Mouse (Mus musculus): ENCODE results near the gene Gm20388. TPM values are rescaled to one million over a fixed set of nuclear protein-coding genes. Genes with fewer than 3 reads are reported as not detected.
"Not testable (repeated sequence)": the region's sequence is repeated elsewhere in the genome, so short reads cannot be mapped to it uniquely, and the experiment has no call there.

Gene Gm20388
- polyA plus RNA-seq, 1 experiment from 2014 or later, result 5.5 TPM

DNA sequence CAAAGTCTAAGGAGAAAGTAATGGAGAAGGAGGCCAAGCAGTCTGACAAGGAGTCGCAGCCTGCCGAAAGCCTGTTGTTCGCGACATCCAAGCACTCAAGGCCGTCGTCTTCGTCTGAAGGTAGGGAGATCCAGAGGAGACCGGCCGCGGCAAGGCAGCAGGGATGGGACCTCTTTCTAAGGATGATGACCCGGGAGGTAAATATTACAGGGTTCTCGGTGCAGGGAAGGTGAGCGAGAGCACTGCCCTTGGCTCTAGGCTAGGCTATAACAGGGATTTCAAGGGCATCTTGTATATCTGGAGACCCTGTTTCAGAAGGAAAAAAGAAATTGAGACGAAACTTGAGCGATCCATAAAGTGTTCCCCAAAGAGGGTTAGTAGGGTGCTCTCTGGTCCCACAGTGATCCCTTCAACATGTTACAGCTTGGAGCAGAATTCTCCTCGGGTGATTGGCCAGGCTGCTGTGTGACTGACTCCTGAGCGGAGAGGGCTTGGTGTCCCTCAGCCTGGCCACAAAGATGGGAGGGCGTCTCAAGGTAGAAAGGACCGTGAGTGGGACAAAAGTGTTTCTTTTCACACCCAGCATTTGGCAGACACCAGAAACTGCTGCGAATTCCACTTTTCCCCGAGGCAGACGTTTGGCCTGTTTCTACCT lies 3302.6 kb downstream of the Gm20388 start:
- Histone ChIP-seq H3K4me1 (peaks cover 28% of the 10 kb centered on the region), H3K4me3 (peak overlapping the region; percentile 97), H3K27ac (peak overlapping the region; percentile 87), H3K36me3 (replicated peaks) (peaks cover 28% of the 10 kb centered on the region), H3K9me3 (no peaks in the 10 kb centered on the region), H3K27me3 (ENCODE audit: poor library complexity, severe bottlenecking) (no peaks in the 10 kb centered on the region)
- no peak for DNase-seq (ENCODE audit: extremely low spot score, low spot score)
- 26% methylated on average over 22 of the region's 22 CpGs for WGBS

DNA sequence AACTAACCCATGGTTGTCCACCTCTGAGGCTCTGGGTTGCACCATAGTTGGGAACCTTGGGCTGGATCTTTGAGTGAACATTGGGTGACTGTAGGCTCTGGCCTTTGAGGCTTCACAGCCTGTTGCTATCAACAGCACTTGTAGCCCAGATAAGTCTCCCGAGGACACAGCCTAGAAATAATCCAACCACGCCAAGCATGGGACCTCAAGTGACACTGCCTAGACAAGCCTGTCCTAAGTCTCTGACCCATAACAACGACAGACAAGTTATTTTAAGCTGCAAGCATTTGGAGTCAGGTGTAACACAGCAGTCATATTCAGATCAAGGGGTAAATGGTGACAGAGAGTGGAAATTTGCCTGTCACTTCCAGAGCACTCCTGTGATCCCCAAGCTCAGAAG lies 3304.8 kb downstream of the Gm20388 start:
- Histone ChIP-seq H3K27me3 (ENCODE audit: poor library complexity, severe bottlenecking) (no peaks in the 10 kb centered on the region), H3K4me1 (peaks cover 28% of the 10 kb centered on the region), H3K9me3 (no peaks in the 10 kb centered on the region), H3K4me3 (no peak overlapping the region), H3K36me3 (replicated peaks) (peaks cover 6% of the 10 kb centered on the region; the same call in 1 of the 2 replicates), H3K27ac (no peak overlapping the region)
- WGBS, result 82% methylated on average over 3 of the region's 3 CpGs
- DNase-seq (ENCODE audit: extremely low spot score, low spot score), result no peak

DNA sequence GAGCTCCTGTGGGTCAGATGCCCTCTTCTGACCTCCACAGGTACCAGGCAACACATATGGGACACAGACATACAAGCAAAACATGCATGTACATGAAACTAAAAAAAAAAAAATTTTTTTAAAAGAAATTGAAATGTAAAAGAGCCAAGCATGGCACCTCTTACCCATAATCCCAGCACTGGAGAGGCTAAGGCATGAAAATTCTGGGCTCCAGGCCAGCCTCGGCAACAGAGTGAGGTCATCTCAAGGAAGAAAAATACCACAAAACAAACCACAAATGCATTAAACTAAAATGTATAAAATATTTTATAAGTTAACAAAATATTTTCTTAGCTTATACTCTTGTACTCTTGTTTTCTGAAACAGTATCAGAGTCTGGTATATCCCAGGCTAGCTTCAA lies 3310.3 kb downstream of the Gm20388 start:
- H3K27me3 ChIP-seq (ENCODE audit: poor library complexity, severe bottlenecking), result no peaks in the 10 kb centered on the region
- no peaks in the 10 kb centered on the region for H3K9me3 ChIP-seq
- 93% methylated on average over 1 of the region's 1 CpGs for WGBS
- no peaks in the 10 kb centered on the region for H3K36me3 ChIP-seq (replicated peaks)
- H3K4me3 ChIP-seq, result no peak overlapping the region
- peaks cover 18% of the 10 kb centered on the region for H3K4me1 ChIP-seq
- DNase-seq (ENCODE audit: extremely low spot score, low spot score), result no peak
- no peak overlapping the region for H3K27ac ChIP-seq

DNA sequence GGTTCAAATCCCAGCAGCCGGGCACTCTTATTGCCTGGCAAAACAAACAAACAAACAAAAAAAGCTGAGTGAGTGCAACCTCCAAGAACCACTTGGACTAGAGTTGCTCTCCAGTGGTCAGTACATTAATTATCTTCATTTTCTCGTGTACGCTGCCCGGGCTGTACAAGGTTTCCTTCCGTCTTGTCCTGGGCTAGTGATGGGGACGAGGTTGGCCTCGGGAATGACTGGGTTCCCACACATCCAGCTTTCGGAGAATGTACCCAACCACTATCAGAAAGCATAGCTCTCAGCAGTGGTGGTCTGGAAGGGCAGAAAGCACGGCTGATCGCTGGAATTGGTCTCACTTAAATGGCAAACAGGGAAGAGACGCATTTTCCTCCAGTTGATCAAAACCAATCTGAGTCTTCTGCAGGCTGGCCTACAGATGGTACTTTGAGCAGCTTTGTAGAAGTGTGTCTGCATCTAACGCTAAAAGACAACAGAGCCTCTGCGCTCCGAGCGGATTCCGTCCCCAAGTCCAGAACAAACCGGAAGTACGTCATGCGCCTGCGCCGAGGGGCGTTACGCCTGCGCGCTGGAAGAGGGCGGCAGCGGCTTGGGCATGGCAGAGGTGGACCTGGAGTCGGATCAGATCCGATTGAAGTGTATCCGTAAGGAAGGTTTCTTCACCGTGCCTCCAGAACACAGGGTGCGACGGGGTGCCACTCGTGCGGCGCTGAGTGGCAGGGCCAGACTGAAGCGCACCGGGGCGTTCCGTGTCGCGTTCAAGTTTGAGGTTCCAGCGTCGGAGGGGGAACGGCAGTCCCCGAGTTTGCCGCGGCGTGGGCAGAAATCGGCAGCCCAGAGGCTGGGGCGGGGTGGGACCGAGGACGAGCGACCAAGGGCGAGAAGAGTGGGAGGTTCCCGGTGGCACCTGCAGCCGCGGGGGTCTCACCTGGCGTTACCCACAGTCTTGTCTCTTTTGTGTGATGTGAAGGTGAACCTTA lies 3313.9 kb downstream of the Gm20388 start, which contains the start of gene Cdk10:
Cdk10 (plus strand) TSS at position 565 of the 989 bp plus-strand sequence.
- peaks cover 35% of the 10 kb centered on the region for H3K36me3 ChIP-seq (replicated peaks)
- no peaks in the 10 kb centered on the region for H3K27me3 ChIP-seq (ENCODE audit: poor library complexity, severe bottlenecking)
- H3K9me3 ChIP-seq, result no peaks in the 10 kb centered on the region
- H3K4me3 ChIP-seq, result peak within 1 kb of the TSS; percentile 87
- DNase-seq (ENCODE audit: extremely low spot score, low spot score), result peak; percentile 93
- H3K27ac ChIP-seq, result peak within 1 kb of the TSS; percentile 88
- peaks cover 20% of the 10 kb centered on the region for H3K4me1 ChIP-seq
- 4% methylated on average over 59 of the region's 59 CpGs for WGBS

DNA sequence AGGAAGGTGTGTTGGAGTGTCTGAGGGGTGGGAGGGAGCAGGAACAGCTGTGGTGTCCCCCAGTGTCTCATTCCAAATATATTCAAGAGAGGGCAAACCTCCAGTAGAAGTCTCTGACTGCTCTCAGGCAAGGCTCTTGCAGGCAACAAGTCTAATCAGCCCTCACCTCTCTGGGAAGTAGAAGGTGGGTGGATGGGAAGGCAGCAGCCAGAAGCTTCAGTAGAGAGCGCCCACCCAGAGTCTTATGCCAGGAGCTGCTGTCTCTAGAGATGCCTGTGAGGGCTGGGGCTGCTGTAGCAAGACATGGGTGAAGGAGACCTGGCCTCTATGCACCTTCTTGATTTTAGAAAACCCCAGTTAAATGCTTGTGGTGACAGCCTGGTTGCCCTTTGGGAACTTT lies 3317.8 kb downstream of the Gm20388 start:
- H3K4me3 ChIP-seq, result no peak overlapping the region
- no peak for DNase-seq (ENCODE audit: extremely low spot score, low spot score)
- 100% methylated on average over 1 of the region's 1 CpGs for WGBS
- peaks cover 34% of the 10 kb centered on the region for H3K4me1 ChIP-seq
- H3K36me3 ChIP-seq (replicated peaks), result peaks cover 46% of the 10 kb centered on the region
- H3K9me3 ChIP-seq, result no peaks in the 10 kb centered on the region
- no peak overlapping the region for H3K27ac ChIP-seq
- peaks cover 14% of the 10 kb centered on the region for H3K27me3 ChIP-seq (ENCODE audit: poor library complexity, severe bottlenecking)

DNA sequence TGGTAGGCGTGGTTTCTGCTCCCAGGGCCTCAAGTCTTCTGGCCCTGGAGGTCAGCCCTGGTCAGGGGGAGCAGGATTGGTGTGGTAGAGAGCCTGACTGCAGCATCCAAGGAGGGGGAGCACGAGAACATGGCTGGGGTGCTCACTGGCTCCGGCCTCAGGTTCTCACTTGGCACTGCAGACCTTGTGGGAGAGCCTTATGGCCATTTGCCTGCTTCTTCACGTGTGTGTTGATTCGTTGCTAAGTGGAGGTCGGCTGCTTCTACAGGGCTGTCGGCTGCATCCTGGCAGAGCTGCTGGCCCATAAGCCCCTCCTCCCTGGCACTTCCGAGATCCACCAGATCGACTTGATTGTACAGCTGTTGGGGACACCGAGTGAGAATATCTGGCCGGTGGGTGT lies 3319.7 kb downstream of the Gm20388 start:
- not testable (repeated sequence) for DNase-seq (ENCODE audit: extremely low spot score, low spot score); H3K27ac ChIP-seq; H3K9me3 ChIP-seq; H3K4me3 ChIP-seq
- peaks cover 34% of the 10 kb centered on the region for H3K4me1 ChIP-seq
- H3K36me3 ChIP-seq (replicated peaks), result peaks cover 46% of the 10 kb centered on the region
- peaks cover 34% of the 10 kb centered on the region for H3K27me3 ChIP-seq (ENCODE audit: poor library complexity, severe bottlenecking)
- 90% methylated on average over 11 of the region's 11 CpGs for WGBS

DNA sequence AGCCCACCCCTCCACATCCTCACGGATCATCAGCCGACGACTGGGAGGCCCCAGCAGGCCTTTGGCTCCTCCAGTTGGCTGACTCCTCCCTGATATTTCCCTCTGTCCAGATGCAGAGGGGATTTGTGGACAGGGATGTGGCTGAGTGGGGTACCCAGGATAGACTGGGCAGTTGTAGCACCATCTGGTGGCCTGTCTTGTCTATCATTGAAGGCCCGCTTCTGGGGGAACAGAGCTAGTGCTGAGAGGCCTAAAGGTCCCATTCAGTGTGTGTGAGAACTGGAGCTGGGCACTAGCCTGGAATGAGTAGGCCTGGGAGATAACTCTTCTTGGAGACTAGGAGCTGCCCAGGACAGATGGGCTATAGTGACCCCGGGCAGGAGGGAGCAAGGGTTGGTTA lies 3321.1 kb downstream of the Gm20388 start:
- 61% methylated on average over 5 of the region's 5 CpGs for WGBS
- Histone ChIP-seq H3K4me3 (no peak overlapping the region), H3K27me3 (ENCODE audit: poor library complexity, severe bottlenecking) (peaks cover 48% of the 10 kb centered on the region), H3K9me3 (no peaks in the 10 kb centered on the region), H3K4me1 (peaks cover 41% of the 10 kb centered on the region), H3K27ac (no peak overlapping the region), H3K36me3 (replicated peaks) (peaks cover 39% of the 10 kb centered on the region)
- DNase-seq (ENCODE audit: extremely low spot score, low spot score), result no peak

DNA sequence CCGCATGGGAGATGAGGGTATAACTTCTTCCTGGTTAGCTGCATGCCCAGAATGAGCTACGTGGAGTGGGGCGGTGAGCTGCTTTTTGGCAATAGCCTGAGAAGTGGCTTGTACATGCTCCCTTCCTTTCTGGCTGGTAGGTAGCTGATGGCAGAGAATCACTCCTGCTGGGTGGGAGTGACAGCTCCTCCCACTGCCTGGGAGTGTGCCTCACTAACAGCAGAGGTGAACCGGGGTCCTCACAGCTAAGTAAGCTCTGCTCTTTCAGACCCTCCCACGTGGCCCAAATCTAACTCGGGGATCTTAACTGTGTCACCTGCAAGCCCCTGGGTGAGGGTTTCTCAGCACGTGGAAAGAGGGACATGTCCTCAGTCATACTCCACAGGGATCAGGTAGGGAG lies 3321.9 kb downstream of the Gm20388 start:
- Histone ChIP-seq H3K36me3 (replicated peaks) (peaks cover 31% of the 10 kb centered on the region), H3K9me3 (no peaks in the 10 kb centered on the region), H3K27ac (no peak overlapping the region), H3K27me3 (ENCODE audit: poor library complexity, severe bottlenecking) (peaks cover 55% of the 10 kb centered on the region), H3K4me1 (peaks cover 47% of the 10 kb centered on the region), H3K4me3 (no peak overlapping the region)
- DNase-seq (ENCODE audit: extremely low spot score, low spot score), result no peak
- 49% methylated on average over 7 of the region's 7 CpGs for WGBS

DNA sequence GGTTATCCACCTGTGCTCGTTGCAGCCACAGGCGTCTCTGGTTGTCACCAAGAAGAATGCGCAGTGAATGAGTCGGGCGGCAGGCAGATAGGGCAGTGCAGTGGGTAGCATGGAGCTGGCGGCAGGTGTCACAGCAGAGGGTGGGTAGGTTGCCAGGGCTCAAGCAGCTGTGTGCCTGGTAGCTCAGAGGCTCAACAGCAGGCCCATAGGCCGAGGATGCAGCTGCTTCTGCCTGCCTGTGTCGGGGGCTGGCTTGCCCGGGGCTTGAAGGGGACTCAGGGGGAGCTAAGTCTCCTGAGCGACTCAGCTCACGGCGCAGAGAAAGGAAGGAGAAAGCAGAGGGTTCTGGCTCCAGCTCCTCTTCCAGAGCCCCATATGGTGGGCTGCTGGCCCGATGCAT lies 3322.7 kb downstream of the Gm20388 start:
- Histone ChIP-seq H3K9me3 (no peaks in the 10 kb centered on the region), H3K4me1 (peaks cover 47% of the 10 kb centered on the region), H3K36me3 (replicated peaks) (peaks cover 24% of the 10 kb centered on the region), H3K27me3 (ENCODE audit: poor library complexity, severe bottlenecking) (peaks cover 55% of the 10 kb centered on the region), H3K27ac (no peak overlapping the region), H3K4me3 (no peak overlapping the region)
- 64% methylated on average over 11 of the region's 13 CpGs for WGBS
- DNase-seq (ENCODE audit: extremely low spot score, low spot score), result no peak

DNA sequence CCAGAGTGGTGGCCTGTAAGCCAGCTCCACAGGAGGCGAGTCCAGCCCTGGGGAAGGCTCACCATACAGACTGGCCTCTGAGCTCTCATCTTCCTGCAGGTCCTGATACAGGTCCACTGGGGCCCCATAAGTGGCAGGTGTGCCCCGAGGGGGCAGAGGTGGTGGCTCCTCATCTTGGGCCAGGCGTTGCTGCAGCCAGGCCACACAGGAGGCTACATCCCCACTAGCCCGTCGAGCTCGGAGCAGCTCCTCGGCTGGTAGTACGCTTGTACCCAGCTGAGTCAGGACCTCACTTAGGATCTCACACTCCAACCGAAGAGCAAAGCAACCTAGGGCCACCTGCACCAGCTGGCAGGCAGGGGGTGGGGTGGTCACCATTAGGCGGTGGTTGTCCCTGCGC lies 3323.1 kb downstream of the Gm20388 start:
- Histone ChIP-seq H3K4me3 (no peak overlapping the region), H3K27me3 (ENCODE audit: poor library complexity, severe bottlenecking) (peaks cover 55% of the 10 kb centered on the region), H3K9me3 (no peaks in the 10 kb centered on the region), H3K27ac (no peak overlapping the region), H3K36me3 (replicated peaks) (peaks cover 19% of the 10 kb centered on the region), H3K4me1 (peaks cover 47% of the 10 kb centered on the region)
- DNase-seq (ENCODE audit: extremely low spot score, low spot score), result no peak
- WGBS, result 89% methylated on average over 11 of the region's 11 CpGs

DNA sequence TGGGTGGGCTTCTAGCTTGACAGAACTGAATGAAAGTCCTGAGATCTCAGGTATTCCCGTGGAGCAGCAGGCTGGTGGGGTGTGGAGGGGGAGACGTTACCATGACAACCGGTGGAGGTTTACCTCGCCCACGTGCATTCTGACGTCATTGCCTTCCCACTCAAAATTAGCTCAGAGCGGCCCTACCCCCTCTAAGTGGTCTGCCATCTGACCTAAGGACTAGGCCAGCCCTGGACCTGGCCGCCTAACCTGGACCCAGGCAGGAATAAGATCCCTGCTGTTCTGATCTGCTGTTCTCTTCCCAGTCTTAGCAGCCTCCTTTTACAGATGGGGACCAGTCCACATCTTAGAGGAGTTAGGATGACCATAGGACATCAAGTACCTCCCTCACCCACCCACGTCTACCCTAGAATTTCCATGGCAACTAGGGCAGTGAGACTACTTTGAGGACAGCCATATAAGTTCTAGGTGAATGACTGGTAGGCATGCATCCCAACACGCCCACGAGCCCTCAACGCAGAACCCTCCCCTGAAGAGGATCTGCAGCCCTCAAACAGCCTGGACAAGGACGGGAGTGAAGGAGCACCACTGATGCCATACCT lies 3324.4 kb downstream of the Gm20388 start:
- H3K4me1 ChIP-seq, result peaks cover 47% of the 10 kb centered on the region
- peak; percentile 29 for DNase-seq (ENCODE audit: extremely low spot score, low spot score)
- H3K27ac ChIP-seq, result no peak overlapping the region
- 36% methylated on average over 13 of the region's 13 CpGs for WGBS
- H3K36me3 ChIP-seq (replicated peaks), result peaks cover 8% of the 10 kb centered on the region
- peaks cover 55% of the 10 kb centered on the region for H3K27me3 ChIP-seq (ENCODE audit: poor library complexity, severe bottlenecking)
- H3K9me3 ChIP-seq, result no peaks in the 10 kb centered on the region
- peak overlapping the region; percentile 61 for H3K4me3 ChIP-seq

DNA sequence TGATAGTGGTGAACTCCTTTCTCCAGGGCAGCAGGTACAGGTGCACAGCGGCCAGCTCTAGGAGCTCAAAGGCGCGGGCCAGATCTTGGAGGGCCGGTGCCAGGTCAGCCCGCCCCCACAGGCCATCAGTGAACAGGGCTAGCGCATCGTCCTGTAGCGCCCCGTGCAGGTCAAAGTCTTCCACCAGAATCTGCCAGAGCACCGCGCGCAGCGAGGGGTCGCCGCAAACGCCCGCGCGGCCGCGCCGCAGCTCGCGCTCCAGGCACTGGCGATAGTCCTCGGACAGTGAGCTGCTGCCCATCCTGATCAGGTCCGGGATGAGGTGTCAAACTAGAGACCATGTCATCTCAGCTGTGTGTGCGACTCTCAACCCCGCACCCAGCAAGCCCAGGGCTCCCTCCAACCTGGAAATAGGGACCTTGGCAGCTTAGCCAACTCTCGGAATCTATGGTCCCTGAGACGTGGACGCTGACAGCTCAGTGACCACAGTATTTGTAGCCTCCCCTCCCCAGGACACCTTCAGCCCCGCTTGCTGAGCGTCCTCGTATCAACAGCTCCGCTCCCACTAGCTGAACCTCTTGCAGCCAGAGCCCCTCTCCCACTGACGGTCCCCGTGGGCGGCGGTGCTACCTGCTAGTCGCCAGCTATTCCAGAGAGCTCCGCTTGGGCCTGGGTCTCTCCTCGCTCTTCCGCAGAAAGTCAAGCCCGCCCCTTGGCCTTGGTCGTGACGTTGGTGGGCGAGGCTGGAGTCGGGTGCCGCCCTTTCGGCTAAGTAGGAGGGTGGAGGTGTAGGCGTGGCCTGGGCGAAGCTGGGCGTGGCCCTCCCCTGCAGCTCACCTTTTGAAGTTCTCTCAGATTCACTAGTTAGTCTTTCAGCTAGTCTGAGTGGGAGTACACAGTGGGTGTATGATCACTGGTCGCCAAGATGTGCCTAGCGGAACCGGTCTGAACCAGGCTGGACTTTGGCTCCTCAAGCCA lies 3325.2 kb downstream of the Gm20388 start, which contains the start of gene Spata2l:
Spata2l (minus strand) TSS at position 714 of the 978 bp plus-strand sequence.
- peaks cover 47% of the 10 kb centered on the region for H3K4me1 ChIP-seq
- H3K27me3 ChIP-seq (ENCODE audit: poor library complexity, severe bottlenecking), result peaks cover 55% of the 10 kb centered on the region
- peak within 1 kb of the TSS; percentile 61 for H3K4me3 ChIP-seq
- DNase-seq (ENCODE audit: extremely low spot score, low spot score), result peak; percentile 91
- no peak within 1 kb of the TSS for H3K27ac ChIP-seq
- no peaks in the 10 kb centered on the region for H3K9me3 ChIP-seq
- WGBS, result 4% methylated on average over 57 of the region's 57 CpGs
- H3K36me3 ChIP-seq (replicated peaks), result peaks cover 3% of the 10 kb centered on the region; the same call in 1 of the 2 replicates
